Mouse (Mus musculus) kidney, adult 2 months (tissue): ENCODE results near the gene Hapln3.

Experiments used
- CTCF ChIP-seq: fragments of 200-500 bp; conservative IDR thresholded peaks from 2 replicates; pipeline ENCODE4 v1.5.1; 2011; ENCODE audit warnings: low read depth, mild to moderate bottlenecking, control low read depth, low read length, moderate library complexity, mixed read lengths; ENCODE audit not compliant: insufficient read depth, insufficient read length
- POLR2A ChIP-seq: fragments of 200-500 bp; IDR thresholded peaks from one replicate; pipeline ENCODE4 v1.6.1; 2011; ENCODE audit warnings: low read depth, low read length, control low read depth

DNA sequence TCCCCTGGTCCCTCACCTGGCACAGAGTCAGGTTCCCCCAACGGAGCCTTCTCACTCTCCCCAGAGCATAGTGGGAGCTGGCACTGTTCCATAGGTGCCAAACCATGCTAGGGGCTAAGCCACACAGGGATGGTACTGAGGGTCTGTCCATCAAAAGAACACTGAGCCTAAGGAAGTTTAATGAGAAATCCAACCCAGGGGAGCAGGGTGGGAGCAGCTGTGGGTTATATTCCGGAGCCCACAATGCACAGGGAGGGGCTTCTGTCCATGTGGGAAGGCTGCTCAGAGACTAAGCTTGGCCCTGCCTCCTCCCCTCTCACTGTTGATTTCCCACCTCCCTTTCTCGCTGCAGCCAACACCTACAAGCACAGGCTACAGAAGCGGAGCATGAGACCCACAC, 17.0 kb downstream of the Hapln3 start:
- TF ChIP-seq CTCF: no peak
- no peak for TF ChIP-seq POLR2A
